Mouse (Mus musculus): ENCODE results near the gene Psg16. TPM values are rescaled to one million over a fixed set of nuclear protein-coding genes. Genes with fewer than 3 reads are reported as not detected.

Gene Psg16
- polyA plus RNA-seq, 1 experiment from 2014 or later: 0.11 TPM

DNA sequence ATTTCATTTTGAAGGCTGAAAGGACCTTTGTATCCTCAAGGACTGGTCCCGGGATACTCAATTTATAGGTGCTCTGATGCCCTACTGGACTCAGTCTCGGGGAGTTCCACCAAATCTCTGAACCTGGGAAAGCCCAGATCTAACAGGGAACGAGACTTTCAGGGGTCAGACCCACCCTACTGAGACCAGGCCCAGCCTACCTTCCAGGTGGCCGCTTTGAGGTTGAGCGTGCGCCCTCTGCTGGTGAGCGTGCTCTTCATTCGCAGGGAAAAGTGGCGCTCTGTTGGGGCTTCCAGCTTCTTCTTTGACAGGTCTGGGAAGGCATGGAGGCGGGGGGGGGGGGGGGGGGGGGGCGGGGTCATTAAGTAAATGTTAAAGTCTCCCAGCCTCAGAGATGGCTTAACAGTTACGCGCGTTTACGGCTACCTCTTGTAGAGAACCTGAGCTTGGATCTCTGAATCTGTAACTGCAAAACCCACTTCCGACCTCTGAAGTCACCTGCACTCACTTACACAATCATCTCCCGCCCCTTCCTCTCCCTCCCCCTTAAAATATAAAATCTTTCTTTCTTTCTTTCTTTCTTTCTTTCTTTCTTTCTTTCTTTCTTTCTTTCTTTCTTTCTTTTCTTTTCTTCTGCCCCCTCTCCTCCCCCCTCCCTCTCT lies 22.8 kb upstream of the Psg16 start:
- Histone ChIP-seq H3K27me3 (ENCODE audit: control insufficient read depth, insufficient read depth, low read length) (no peaks in the 10 kb centered on the region), H3K4me1 (ENCODE audit: control insufficient read depth, insufficient read depth, low read length) (no peaks in the 10 kb centered on the region), H3K4me2 (ENCODE audit: low read depth, low read length) (no peak overlapping the region), H3K4me3 (ENCODE audit: low read depth, low read length) (no peak overlapping the region), H3K9me3 (replicated peaks; ENCODE audit: control insufficient read depth, low read length) (no peaks in the 10 kb centered on the region; the same call in 1 of the 2 replicates), H3K36me3 (replicated peaks; ENCODE audit: control insufficient read depth, insufficient read depth, low read depth, low read length) (no peaks in the 10 kb centered on the region), H3K27ac (replicated peaks; ENCODE audit: low read depth, low read length) (no peak overlapping the region), H3K9ac (replicated peaks; ENCODE audit: low read length) (no peak overlapping the region)
- 8% methylated on average over 16 of the region's 17 CpGs for WGBS
- peak; percentile 85 for DNase-seq (ENCODE audit: low spot score)
- ATAC-seq (replicated peaks; ENCODE audit: insufficient number of reproducible peaks, low FRiP score, low TSS enrichment, low read depth): no peak

DNA sequence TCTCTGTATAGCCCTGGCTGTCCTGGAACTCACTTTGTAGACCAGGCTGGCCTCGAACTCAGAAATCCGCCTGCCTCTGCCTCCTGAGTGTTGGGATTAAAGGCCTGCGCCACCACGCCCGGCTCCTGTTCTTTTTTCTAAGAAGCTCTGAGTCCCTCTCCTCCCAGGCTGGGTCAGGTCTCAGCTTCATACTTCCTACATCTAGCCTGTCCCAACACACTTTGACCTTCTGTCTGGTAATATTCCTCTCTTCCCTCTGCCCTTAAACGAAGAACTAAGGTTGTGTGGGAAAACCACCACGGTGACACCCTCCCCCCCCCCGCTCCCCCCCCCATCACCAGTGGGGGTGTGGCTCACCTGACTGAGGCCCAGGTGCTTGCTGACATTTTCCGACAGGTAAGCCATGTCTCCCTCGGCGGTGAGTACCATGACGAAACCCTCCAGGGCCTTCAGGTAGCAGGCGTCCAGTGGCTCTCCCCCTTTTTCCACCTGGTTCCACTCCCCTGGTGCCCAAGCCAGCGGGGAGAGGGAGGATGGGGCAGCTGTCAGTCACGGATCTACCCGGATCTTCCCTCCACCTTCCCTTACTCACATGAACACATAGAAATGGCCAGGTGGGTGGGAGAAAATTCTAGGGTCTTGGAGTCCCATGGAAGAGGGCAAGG lies 19.4 kb upstream of the Psg16 start:
- H3K4me1 ChIP-seq (ENCODE audit: control insufficient read depth, insufficient read depth, low read length): peaks cover 14% of the 10 kb centered on the region
- 83% methylated on average over 15 of the region's 16 CpGs for WGBS
- no peaks in the 10 kb centered on the region; the same call in 1 of the 2 replicates for H3K9me3 ChIP-seq (replicated peaks; ENCODE audit: control insufficient read depth, low read length)
- no peak overlapping the region for H3K4me2 ChIP-seq (ENCODE audit: low read depth, low read length)
- DNase-seq (ENCODE audit: low spot score) (no peak), ATAC-seq (replicated peaks; ENCODE audit: insufficient number of reproducible peaks, low FRiP score, low TSS enrichment, low read depth) (no peak)
- no peaks in the 10 kb centered on the region for H3K27me3 ChIP-seq (ENCODE audit: control insufficient read depth, insufficient read depth, low read length)
- no peaks in the 10 kb centered on the region for H3K36me3 ChIP-seq (replicated peaks; ENCODE audit: control insufficient read depth, insufficient read depth, low read depth, low read length)
- H3K9ac ChIP-seq (replicated peaks; ENCODE audit: low read length): no peak overlapping the region
- H3K27ac ChIP-seq (replicated peaks; ENCODE audit: low read depth, low read length): no peak overlapping the region
- H3K4me3 ChIP-seq (ENCODE audit: low read depth, low read length): no peak overlapping the region

DNA sequence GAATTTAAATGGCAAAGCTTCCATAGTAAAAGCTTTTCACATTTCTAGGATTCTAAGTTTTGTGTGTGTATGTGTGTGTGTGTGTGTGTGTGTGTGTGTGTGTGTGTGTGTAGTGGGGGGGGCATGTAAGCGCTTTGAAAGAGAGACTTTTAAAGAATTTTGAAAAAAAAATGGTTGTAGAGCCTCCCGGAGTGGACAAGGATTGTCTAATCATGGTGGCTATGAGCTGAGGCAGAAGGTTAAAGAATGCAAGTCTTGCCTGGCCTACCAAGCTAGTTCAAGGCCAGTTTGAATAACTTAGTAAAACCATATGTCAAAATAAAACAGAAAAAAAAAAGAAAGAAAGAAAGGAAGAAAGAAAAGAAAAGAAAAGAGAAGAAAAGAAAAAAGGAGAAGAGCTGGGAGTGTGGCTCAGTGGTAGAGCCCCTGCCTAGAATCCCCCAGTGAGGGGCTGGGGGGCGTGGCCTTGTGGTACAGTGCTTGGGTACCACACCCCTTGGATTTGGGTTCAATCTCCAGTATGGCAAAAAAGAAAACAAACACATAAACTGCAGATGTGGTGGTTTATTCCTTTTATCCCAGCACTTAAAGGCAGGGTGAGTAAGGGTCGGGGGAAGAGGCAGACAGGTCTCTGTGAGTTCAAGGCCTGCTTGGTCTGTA lies 18.4 kb upstream of the Psg16 start:
- Histone ChIP-seq H3K4me3 (ENCODE audit: low read depth, low read length) (no peak overlapping the region), H3K27me3 (ENCODE audit: control insufficient read depth, insufficient read depth, low read length) (no peaks in the 10 kb centered on the region), H3K4me2 (ENCODE audit: low read depth, low read length) (no peak overlapping the region; the same call in 1 of the 2 replicates), H3K4me1 (ENCODE audit: control insufficient read depth, insufficient read depth, low read length) (peaks cover 14% of the 10 kb centered on the region), H3K9me3 (replicated peaks; ENCODE audit: control insufficient read depth, low read length) (no peaks in the 10 kb centered on the region; the same call in 1 of the 2 replicates), H3K9ac (replicated peaks; ENCODE audit: low read length) (no peak overlapping the region), H3K27ac (replicated peaks; ENCODE audit: low read depth, low read length) (no peak overlapping the region), H3K36me3 (replicated peaks; ENCODE audit: control insufficient read depth, insufficient read depth, low read depth, low read length) (no peaks in the 10 kb centered on the region)
- DNase-seq (ENCODE audit: low spot score) (no peak), ATAC-seq (replicated peaks; ENCODE audit: insufficient number of reproducible peaks, low FRiP score, low TSS enrichment, low read depth) (no peak)
- WGBS: 88% methylated on average over 4 of the region's 4 CpGs

DNA sequence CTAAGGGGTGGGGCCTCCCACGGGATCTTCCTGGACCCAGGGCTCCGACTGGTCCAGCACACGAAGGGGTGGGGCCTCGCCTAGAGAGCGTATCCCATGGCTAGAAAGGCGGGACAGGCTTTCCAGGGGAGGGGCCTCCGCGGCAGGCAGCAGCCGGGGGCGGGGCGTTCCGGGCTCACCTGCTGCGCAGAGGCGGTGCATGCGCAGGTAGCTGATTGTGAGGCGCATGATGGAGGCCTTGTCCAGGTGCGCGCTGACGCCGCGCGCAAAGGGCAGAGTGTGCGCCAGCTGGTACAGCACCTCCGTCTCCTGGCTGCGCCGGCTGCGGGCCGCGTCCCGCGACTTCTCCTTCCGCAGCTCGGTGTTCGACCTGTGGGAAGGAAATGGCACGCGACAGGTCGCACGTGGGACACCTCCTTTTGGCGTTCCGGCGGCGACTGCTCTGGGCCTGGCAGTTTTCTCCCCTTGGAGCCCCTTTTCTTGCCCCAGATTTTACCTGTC lies 17.7 kb upstream of the Psg16 start:
- peak overlapping the region; percentile 39 for H3K4me3 ChIP-seq (ENCODE audit: low read depth, low read length)
- no peaks in the 10 kb centered on the region for H3K27me3 ChIP-seq (ENCODE audit: control insufficient read depth, insufficient read depth, low read length)
- peak overlapping the region; percentile 54 for H3K9ac ChIP-seq (replicated peaks; ENCODE audit: low read length)
- peak; percentile 83 for DNase-seq (ENCODE audit: low spot score)
- H3K4me1 ChIP-seq (ENCODE audit: control insufficient read depth, insufficient read depth, low read length): peaks cover 14% of the 10 kb centered on the region
- peak overlapping the region; percentile 63 for H3K27ac ChIP-seq (replicated peaks; ENCODE audit: low read depth, low read length)
- no peaks in the 10 kb centered on the region for H3K36me3 ChIP-seq (replicated peaks; ENCODE audit: control insufficient read depth, insufficient read depth, low read depth, low read length)
- WGBS: under 1% methylated on average over 42 of the region's 42 CpGs
- H3K4me2 ChIP-seq (ENCODE audit: low read depth, low read length): peak overlapping the region; percentile 86
- no peaks in the 10 kb centered on the region; the same call in 1 of the 2 replicates for H3K9me3 ChIP-seq (replicated peaks; ENCODE audit: control insufficient read depth, low read length)
- ATAC-seq (replicated peaks; ENCODE audit: insufficient number of reproducible peaks, low FRiP score, low TSS enrichment, low read depth): peak; percentile 58

DNA sequence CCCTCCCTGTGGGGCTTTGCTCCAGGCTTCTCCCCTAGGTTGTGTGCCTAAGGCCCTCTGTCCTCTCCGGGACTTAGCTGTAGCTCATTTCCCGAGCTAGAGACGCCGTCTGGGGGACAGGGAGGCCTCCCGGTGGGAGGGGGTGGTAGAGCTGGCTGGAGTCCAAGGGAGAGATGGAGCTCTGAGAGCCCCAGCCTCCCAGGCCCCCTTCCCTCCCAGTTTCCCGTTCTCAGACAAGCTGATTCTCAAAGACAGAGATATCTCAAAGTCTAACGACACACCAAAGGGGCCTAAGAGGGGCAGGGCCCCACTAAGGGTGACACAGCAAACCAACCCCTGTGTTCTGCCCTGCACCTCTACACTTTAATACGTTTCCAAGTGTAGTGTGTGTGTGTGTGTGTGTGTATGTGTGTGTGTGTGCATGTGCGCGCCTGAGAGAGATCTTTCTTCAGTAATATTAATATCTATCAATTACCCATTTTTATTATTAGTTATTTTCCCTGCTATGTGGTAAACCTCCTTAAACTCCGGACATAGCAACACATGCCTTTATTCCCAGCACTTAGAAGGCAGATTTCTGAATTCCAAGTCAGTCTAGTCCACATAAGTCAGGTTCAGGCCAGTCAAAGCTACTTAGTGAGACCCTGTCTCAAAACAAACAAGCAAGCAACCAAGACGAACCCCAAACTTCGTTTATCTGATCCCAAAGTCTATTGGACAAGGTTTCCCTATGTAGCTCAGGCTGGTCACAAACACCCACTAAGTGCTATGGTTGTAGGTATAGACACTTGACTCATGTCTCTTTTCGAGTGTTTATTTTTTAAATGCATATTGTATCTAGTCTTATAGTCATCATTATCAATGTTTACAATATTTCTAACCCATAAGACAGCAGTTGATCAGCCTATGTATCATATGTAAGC lies 17.0 kb upstream of the Psg16 start:
- H3K27ac ChIP-seq (replicated peaks; ENCODE audit: low read depth, low read length): peak overlapping the region; percentile 63
- DNase-seq (ENCODE audit: low spot score) (peak; percentile 48), ATAC-seq (replicated peaks; ENCODE audit: insufficient number of reproducible peaks, low FRiP score, low TSS enrichment, low read depth) (no peak)
- H3K4me2 ChIP-seq (ENCODE audit: low read depth, low read length): peak overlapping the region; percentile 86
- H3K4me1 ChIP-seq (ENCODE audit: control insufficient read depth, insufficient read depth, low read length): peaks cover 14% of the 10 kb centered on the region
- 36% methylated on average over 14 of the region's 14 CpGs for WGBS
- no peaks in the 10 kb centered on the region; the same call in 1 of the 2 replicates for H3K9me3 ChIP-seq (replicated peaks; ENCODE audit: control insufficient read depth, low read length)
- H3K27me3 ChIP-seq (ENCODE audit: control insufficient read depth, insufficient read depth, low read length): no peaks in the 10 kb centered on the region
- no peaks in the 10 kb centered on the region for H3K36me3 ChIP-seq (replicated peaks; ENCODE audit: control insufficient read depth, insufficient read depth, low read depth, low read length)
- peak overlapping the region; percentile 39 for H3K4me3 ChIP-seq (ENCODE audit: low read depth, low read length)
- peak overlapping the region; percentile 54 for H3K9ac ChIP-seq (replicated peaks; ENCODE audit: low read length)

DNA sequence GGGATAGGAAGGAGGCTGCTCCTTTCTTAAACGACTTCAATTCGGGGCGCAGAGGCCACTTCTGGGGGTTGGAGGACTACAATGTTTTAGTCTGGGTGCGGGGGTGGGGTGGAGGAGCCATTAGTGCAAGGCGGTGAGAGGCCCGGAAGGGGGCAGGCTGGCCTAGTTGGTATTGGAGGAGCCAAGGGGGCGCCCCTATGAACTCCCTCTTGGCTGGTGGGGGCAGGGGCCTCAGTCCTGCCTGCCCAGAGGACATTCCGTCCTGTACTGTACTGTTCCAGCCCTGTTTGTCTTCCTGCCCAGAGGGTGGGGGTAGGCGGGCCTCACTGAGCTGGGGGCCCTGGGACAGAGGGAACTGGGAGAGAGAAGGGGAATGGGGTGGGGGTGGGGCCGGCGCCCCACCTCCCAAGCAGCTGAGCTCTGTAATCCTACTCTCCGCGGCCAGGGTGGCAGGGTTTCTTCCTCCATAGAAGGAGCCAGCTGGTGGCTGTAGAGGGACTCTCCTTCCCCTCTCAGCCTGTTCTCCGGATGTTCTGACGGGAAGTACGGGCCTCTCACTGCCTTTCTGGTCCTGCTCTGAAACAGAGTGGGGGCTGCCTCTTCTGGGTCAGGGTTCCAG lies 15.7 kb upstream of the Psg16 start:
- peak; percentile 82 for ATAC-seq (replicated peaks; ENCODE audit: insufficient number of reproducible peaks, low FRiP score, low TSS enrichment, low read depth)
- H3K4me1 ChIP-seq (ENCODE audit: control insufficient read depth, insufficient read depth, low read length): peaks cover 14% of the 10 kb centered on the region

More for the DNA sequence above, 15.7 kb upstream of the Psg16 start:
- no peaks in the 10 kb centered on the region; the same call in 1 of the 2 replicates for H3K9me3 ChIP-seq (replicated peaks; ENCODE audit: control insufficient read depth, low read length)
- H3K9ac ChIP-seq (replicated peaks; ENCODE audit: low read length): peak overlapping the region; percentile 44
- peak overlapping the region; percentile 32 for H3K4me2 ChIP-seq (ENCODE audit: low read depth, low read length)
- peak overlapping the region; percentile 78 for H3K27ac ChIP-seq (replicated peaks; ENCODE audit: low read depth, low read length)
- 0 out of 2 replicates have a peak overlapping the region, but pooled peaks have one; percentile 5 for H3K4me3 ChIP-seq (ENCODE audit: low read depth, low read length)
- H3K36me3 ChIP-seq (replicated peaks; ENCODE audit: control insufficient read depth, insufficient read depth, low read depth, low read length): no peaks in the 10 kb centered on the region
- no peaks in the 10 kb centered on the region for H3K27me3 ChIP-seq (ENCODE audit: control insufficient read depth, insufficient read depth, low read length)
- WGBS: 2% methylated on average over 15 of the region's 16 CpGs
- DNase-seq (ENCODE audit: low spot score): peak; percentile 79
